Mouse (Mus musculus): ENCODE results near the gene Arhgap44.

Gene Arhgap44

DNA sequence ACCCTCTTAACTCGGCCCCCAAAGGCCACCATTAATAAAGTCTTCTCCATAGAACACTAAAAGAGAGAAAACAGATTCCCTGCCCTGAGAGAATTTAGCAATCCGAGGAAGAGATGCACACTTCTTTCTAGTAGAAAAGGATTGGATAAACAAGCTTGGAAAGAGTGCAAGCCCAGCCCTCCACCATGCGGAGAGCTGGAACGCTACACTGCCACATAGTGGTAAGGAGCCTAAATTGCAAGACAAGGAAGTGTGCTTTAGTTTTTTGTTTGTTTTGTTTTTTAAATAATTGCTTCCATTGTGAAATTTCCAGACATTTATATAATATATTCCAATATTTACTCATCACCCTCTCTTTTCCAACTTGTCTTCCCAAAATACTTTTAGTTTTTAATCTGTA, 33.7 kb downstream of the Arhgap44 start:
- Histone ChIP-seq H3K9me3 (ENCODE audit: low read length) (no peaks in the 10 kb centered on the region), H3K4me1 (replicated peaks; ENCODE audit: low read depth, low read length) (peaks cover 56% of the 10 kb centered on the region), H3K36me3 (ENCODE audit: insufficient read depth, low read length) (no peaks in the 10 kb centered on the region), H3K27me3 (ENCODE audit: insufficient read depth, low read length) (no peaks in the 10 kb centered on the region), H3K4me3 (replicated peaks; ENCODE audit: low read length) (no peak overlapping the region)
- TF ChIP-seq NANOG (IDR thresholded peaks at IDR 0.05; ENCODE audit: borderline replicate concordance, low read length): no peak
- TF ChIP-seq POU5F1 (IDR thresholded peaks at IDR 0.05; ENCODE audit: borderline replicate concordance, low read length): no peak
- TF ChIP-seq CTCF (conservative IDR thresholded peaks at IDR 0.05; ENCODE audit: low read length): peak; percentile 78

DNA sequence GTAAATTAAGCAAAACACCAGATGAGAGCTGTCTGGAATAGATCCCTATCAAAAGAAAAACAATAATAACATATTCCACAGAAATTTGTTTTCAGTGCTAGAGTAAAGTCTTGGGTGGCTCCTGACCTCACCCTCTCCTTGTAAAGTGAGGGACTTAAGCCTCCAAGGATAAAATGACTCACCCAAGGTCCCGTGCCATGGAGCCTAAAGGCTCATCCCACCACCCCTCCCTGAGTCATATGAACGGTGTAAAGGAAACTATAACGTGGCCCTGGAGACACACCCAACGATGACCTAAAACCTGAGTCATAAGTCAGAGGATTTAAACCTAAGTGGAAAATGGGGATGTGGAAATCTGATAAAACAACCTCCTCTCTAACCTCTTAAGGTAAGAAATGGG, 34.1 kb downstream of the Arhgap44 start:
- Histone ChIP-seq H3K4me3 (replicated peaks; ENCODE audit: low read length) (no peak overlapping the region), H3K4me1 (replicated peaks; ENCODE audit: low read depth, low read length) (peaks cover 56% of the 10 kb centered on the region), H3K9me3 (ENCODE audit: low read length) (no peaks in the 10 kb centered on the region), H3K36me3 (ENCODE audit: insufficient read depth, low read length) (no peaks in the 10 kb centered on the region), H3K27me3 (ENCODE audit: insufficient read depth, low read length) (no peaks in the 10 kb centered on the region)
- no peak for TF ChIP-seq CTCF (conservative IDR thresholded peaks at IDR 0.05; ENCODE audit: low read length)
- TF ChIP-seq POU5F1 (IDR thresholded peaks at IDR 0.05; ENCODE audit: borderline replicate concordance, low read length): no peak
- no peak for TF ChIP-seq NANOG (IDR thresholded peaks at IDR 0.05; ENCODE audit: borderline replicate concordance, low read length)

DNA sequence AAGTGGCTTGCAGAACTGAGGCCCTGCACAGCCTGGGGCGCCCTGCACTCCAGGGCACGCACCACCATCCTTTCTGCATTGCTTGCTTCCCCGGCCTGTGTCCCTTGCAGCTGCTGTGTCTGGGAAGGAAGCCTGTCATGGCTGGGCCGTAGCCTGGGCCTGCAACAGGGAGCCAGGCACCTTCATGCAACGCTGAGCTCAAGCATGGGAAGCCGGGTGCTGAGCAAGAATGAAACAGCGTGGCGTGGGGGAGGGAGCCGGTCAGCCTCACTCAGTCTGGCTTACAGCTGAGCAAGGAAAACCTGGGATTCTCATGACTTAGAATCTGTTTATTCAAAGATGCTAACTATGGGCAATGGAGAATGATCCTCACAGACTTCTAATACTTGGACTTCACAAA, 36.2 kb downstream of the Arhgap44 start:
- Histone ChIP-seq H3K4me3 (replicated peaks; ENCODE audit: low read length) (peak overlapping the region; percentile 39), H3K9me3 (ENCODE audit: low read length) (no peaks in the 10 kb centered on the region), H3K27me3 (ENCODE audit: insufficient read depth, low read length) (no peaks in the 10 kb centered on the region), H3K36me3 (ENCODE audit: insufficient read depth, low read length) (no peaks in the 10 kb centered on the region), H3K4me1 (replicated peaks; ENCODE audit: low read depth, low read length) (peaks cover 48% of the 10 kb centered on the region)
- TF ChIP-seq NANOG (IDR thresholded peaks at IDR 0.05; ENCODE audit: borderline replicate concordance, low read length) (no peak), CTCF (conservative IDR thresholded peaks at IDR 0.05; ENCODE audit: low read length) (no peak), POU5F1 (IDR thresholded peaks at IDR 0.05; ENCODE audit: borderline replicate concordance, low read length) (no peak)

DNA sequence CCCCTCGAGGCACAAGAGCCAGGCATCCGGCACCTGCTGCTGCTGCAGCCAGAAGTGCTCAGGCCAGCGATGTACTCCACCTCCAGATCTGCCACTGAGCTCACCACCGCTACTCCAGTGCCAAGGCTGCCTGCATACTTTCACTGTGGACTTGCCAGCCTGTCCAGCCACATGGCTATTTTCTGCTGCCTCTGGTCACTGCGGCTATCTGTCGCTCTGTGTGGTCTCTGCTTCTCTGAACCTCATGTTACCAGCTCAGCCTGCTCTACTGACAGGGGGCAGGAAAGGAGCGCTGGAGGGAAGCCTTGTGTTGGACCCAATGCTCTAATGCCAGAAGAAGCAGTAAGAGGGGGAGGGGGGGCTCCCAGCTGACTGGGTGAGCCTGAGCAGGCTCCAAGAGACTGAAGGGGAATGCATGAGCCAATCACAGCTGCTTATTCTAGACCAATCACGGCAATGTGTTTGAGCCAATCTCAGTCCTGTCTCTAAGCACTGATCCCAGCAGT, 37.8 kb downstream of the Arhgap44 start:
- H3K4me1 ChIP-seq (replicated peaks; ENCODE audit: low read depth, low read length): peaks cover 45% of the 10 kb centered on the region

DNA sequence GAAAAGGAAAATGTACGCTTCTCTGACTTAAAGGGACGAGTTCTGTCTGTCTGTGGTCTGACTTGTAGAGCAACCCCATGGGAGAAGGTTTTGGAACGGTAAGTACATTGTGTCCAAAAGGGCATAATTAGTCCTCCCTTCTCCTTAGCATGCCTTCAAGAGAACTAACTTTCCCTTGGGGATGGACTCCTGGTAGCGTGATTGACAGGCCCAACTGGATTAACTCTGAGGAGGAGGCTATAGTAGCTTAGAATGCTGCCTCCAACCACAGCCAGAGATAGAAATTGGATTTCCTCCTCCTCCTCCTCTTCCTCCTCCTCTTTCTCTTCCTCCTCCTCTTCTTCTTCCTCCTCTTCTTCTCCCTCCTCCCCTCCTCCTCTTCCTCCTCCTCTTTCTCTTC, 42.5 kb downstream of the Arhgap44 start:
- no peak for TF ChIP-seq POU5F1 (IDR thresholded peaks at IDR 0.05; ENCODE audit: borderline replicate concordance, low read length)
- no peak for TF ChIP-seq NANOG (IDR thresholded peaks at IDR 0.05; ENCODE audit: borderline replicate concordance, low read length)
- no peaks in the 10 kb centered on the region for H3K27me3 ChIP-seq (ENCODE audit: insufficient read depth, low read length)
- H3K36me3 ChIP-seq (ENCODE audit: insufficient read depth, low read length): peaks cover 4% of the 10 kb centered on the region; the same call in 1 of the 2 replicates
- no peak overlapping the region for H3K4me3 ChIP-seq (replicated peaks; ENCODE audit: low read length)
- no peaks in the 10 kb centered on the region for H3K9me3 ChIP-seq (ENCODE audit: low read length)
- peaks cover 19% of the 10 kb centered on the region for H3K4me1 ChIP-seq (replicated peaks; ENCODE audit: low read depth, low read length)

More for the DNA sequence above, 37.8 kb downstream of the Arhgap44 start:
- Histone ChIP-seq H3K9me3 (ENCODE audit: low read length) (no peaks in the 10 kb centered on the region), H3K4me3 (replicated peaks; ENCODE audit: low read length) (peak overlapping the region; percentile 35; the same call in 1 of the 2 replicates), H3K36me3 (ENCODE audit: insufficient read depth, low read length) (0 out of 2 replicates have a peak, but pooled peaks cover 4% of the 10 kb centered on the region), H3K27me3 (ENCODE audit: insufficient read depth, low read length) (no peaks in the 10 kb centered on the region)
- TF ChIP-seq NANOG (IDR thresholded peaks at IDR 0.05; ENCODE audit: borderline replicate concordance, low read length) (no peak), CTCF (conservative IDR thresholded peaks at IDR 0.05; ENCODE audit: low read length) (no peak)

DNA sequence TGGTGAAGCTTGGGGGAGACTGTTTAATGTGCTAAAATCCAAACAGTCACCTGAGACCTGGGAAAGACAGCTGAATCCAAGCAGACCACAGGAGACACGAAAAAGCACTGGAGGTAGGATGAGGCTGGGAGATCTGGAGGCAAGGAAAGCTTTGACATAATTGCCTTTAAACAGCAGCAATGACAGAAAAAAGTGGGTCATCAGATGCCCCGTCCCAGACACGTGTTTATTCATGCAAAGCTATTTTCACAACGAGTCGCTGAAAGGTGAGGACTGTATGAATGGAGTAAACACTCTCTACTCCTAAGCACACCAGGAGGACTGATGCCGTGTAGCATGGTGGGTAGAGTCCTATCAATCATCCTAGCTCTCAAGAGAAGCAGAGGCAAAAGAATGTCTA, 47.0 kb downstream of the Arhgap44 start:
- H3K27me3 ChIP-seq (ENCODE audit: insufficient read depth, low read length): no peaks in the 10 kb centered on the region
- TF ChIP-seq CTCF (conservative IDR thresholded peaks at IDR 0.05; ENCODE audit: low read length) (no peak), POU5F1 (IDR thresholded peaks at IDR 0.05; ENCODE audit: borderline replicate concordance, low read length) (no peak), NANOG (IDR thresholded peaks at IDR 0.05; ENCODE audit: borderline replicate concordance, low read length) (no peak)
- H3K4me3 ChIP-seq (replicated peaks; ENCODE audit: low read length): no peak overlapping the region
- no peaks in the 10 kb centered on the region for H3K9me3 ChIP-seq (ENCODE audit: low read length)
- H3K4me1 ChIP-seq (replicated peaks; ENCODE audit: low read depth, low read length): peaks cover 45% of the 10 kb centered on the region
- H3K36me3 ChIP-seq (ENCODE audit: insufficient read depth, low read length): no peaks in the 10 kb centered on the region; the same call in 1 of the 2 replicates

DNA sequence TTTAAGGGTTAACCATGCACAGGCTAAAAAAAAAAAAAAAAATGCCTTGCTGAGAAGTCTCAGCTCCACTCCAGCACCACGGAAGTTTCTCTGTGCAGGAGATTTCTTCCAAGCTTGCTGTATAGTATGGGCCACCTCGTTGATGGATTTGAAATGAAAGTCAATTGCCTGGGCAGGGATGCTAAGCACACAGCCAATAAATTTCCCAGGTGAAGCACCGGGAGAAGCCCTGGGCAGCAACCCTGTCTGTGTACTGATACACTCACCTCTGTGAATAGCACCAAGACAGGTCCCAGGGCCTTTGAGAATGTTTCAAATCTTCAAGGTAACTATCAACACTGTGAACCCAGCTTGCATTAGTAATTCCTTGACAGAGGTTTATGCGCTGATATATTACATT, 50.7 kb downstream of the Arhgap44 start:
- no peak overlapping the region for H3K4me3 ChIP-seq (replicated peaks; ENCODE audit: low read length)
- no peaks in the 10 kb centered on the region for H3K9me3 ChIP-seq (ENCODE audit: low read length)
- H3K27me3 ChIP-seq (ENCODE audit: insufficient read depth, low read length): no peaks in the 10 kb centered on the region
- peaks cover 75% of the 10 kb centered on the region for H3K4me1 ChIP-seq (replicated peaks; ENCODE audit: low read depth, low read length)
- no peak for TF ChIP-seq POU5F1 (IDR thresholded peaks at IDR 0.05; ENCODE audit: borderline replicate concordance, low read length)
- no peak for TF ChIP-seq NANOG (IDR thresholded peaks at IDR 0.05; ENCODE audit: borderline replicate concordance, low read length)
- no peak for TF ChIP-seq CTCF (conservative IDR thresholded peaks at IDR 0.05; ENCODE audit: low read length)
- no peaks in the 10 kb centered on the region; the same call in 1 of the 2 replicates for H3K36me3 ChIP-seq (ENCODE audit: insufficient read depth, low read length)

DNA sequence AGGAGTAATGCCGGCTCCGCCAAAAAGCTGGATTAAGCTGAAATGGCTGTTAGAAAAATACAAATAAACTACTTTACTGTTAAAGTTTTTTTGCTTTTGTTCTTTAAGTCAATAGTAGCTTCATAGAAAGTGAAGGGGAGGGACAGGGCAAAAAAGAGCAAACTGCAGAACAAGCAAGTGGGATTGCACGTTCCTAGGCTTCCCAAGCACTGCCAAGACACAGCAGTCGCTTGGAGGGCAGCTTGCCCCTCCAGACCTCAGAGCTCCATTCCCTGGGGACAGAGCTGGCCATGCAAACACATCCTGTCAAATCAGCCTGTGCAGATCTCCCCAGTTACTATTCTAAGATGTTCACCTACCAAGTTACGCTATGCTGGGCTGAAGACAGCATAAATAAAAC, 51.1 kb downstream of the Arhgap44 start:
- no peaks in the 10 kb centered on the region for H3K9me3 ChIP-seq (ENCODE audit: low read length)
- peaks cover 2% of the 10 kb centered on the region; the same call in 1 of the 2 replicates for H3K36me3 ChIP-seq (ENCODE audit: insufficient read depth, low read length)
- H3K4me3 ChIP-seq (replicated peaks; ENCODE audit: low read length): peak overlapping the region; percentile 35; the same call in 1 of the 2 replicates
- TF ChIP-seq POU5F1 (IDR thresholded peaks at IDR 0.05; ENCODE audit: borderline replicate concordance, low read length): no peak
- no peak for TF ChIP-seq NANOG (IDR thresholded peaks at IDR 0.05; ENCODE audit: borderline replicate concordance, low read length)
- no peak for TF ChIP-seq CTCF (conservative IDR thresholded peaks at IDR 0.05; ENCODE audit: low read length)
- H3K4me1 ChIP-seq (replicated peaks; ENCODE audit: low read depth, low read length): peaks cover 79% of the 10 kb centered on the region
- H3K27me3 ChIP-seq (ENCODE audit: insufficient read depth, low read length): no peaks in the 10 kb centered on the region

DNA sequence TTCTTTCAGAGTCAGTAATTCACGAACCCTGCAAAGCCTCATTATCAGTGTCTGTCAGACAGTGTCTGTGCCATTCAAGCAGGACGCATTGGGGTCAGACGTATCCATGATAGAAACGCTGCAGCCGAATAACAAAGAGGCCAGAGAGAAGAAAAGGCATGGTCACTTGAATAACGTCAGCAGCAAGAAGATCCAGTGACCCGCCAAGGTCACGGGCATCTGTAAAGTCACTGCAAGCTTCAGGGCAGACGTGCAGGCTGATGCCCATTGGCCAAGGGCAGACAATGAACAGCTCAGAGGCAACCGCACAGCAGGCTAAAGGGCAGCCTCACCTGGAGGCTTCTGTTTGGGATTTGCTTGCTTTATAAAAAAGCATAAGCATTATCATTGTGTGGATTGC, 52.7 kb downstream of the Arhgap44 start:
- no peak for TF ChIP-seq CTCF (conservative IDR thresholded peaks at IDR 0.05; ENCODE audit: low read length)
- TF ChIP-seq POU5F1 (IDR thresholded peaks at IDR 0.05; ENCODE audit: borderline replicate concordance, low read length): no peak
- TF ChIP-seq NANOG (IDR thresholded peaks at IDR 0.05; ENCODE audit: borderline replicate concordance, low read length): no peak
- H3K9me3 ChIP-seq (ENCODE audit: low read length): no peaks in the 10 kb centered on the region
- H3K27me3 ChIP-seq (ENCODE audit: insufficient read depth, low read length): no peaks in the 10 kb centered on the region
- H3K36me3 ChIP-seq (ENCODE audit: insufficient read depth, low read length): peaks cover 10% of the 10 kb centered on the region; the same call in 1 of the 2 replicates
- H3K4me1 ChIP-seq (replicated peaks; ENCODE audit: low read depth, low read length): peaks cover 84% of the 10 kb centered on the region
- peak overlapping the region; percentile 35 for H3K4me3 ChIP-seq (replicated peaks; ENCODE audit: low read length)
